In the genomic region with DNA sequence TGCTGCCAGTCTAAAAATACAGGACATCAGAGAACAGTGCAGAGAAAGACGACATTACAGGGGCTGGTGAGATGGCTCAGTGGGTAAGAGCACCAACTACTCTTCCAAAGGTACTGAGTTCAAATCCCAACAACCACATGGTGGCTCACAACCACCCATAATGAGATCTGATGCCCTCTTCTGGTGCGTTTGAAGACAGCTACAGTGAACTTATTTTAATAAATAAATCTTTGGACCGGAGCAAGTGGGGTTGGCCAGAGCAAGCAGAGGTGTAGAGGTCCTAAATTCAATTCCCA, we compare ENCODE assay signal across 8 mouse cellular contexts. TPM values are rescaled to one million over a fixed set of nuclear protein-coding genes. Genes with fewer than 3 reads are reported as not detected.
A peak's percentile ranks its signal among the peaks of the same experiment; 100 is the strongest.
DNase-seq lines count a peak whose midpoint lies in the region; ATAC-seq and TF ChIP-seq lines count a peak whose summit lies in the region.
"Not testable (repeated sequence)": the region's sequence is repeated elsewhere in the genome, so short reads cannot be mapped to it uniquely, and the experiment has no call there.
"Had no signal": no experiment of that assay in that cellular context is flagged by ENCODE, and none has a peak within 500 bp of the region (broad histone marks: within the 10 kb centered on the region; RNA-seq: fewer than 3 reads in every experiment).

No protein-coding gene starts in this region.

- 46% methylated on average over 3 of the region's 3 CpGs for WGBS in heart, embryonic 13.5 days
- WGBS in intestine, embryonic 15.5 days = 52% methylated on average over 3 of the region's 3 CpGs
- WGBS in limb, embryonic 14.5 days = 44% methylated on average over 3 of the region's 3 CpGs
- 58% methylated on average over 3 of the region's 3 CpGs for WGBS in neural tube, embryonic 12.5 days

- peak overlapping the region; percentile 94 for H3K27ac ChIP-seq in heart, embryonic 13.5 days (replicated peaks)
- H3K27ac ChIP-seq in intestine, embryonic 15.5 days = peak overlapping the region; percentile 84
- peak overlapping the region; percentile 90 for H3K27ac ChIP-seq in limb, embryonic 14.5 days (replicated peaks; ENCODE audit: low read depth, low read length)
- H3K27ac ChIP-seq in neural tube, embryonic 12.5 days = peak overlapping the region; percentile 69

- H3K4me2 ChIP-seq in heart, embryonic 13.5 days = peak overlapping the region; percentile 87
- H3K4me2 ChIP-seq in intestine, embryonic 15.5 days (replicated peaks) = peak overlapping the region; percentile 71
- H3K4me2 ChIP-seq in limb, embryonic 14.5 days (replicated peaks; ENCODE audit: low read depth, low read length, severe bottlenecking) = peak overlapping the region; percentile 72
- peak overlapping the region; percentile 71 for H3K4me2 ChIP-seq in neural tube, embryonic 12.5 days (replicated peaks)

- peak; percentile 24 for DNase-seq in MEL-GATA-1-ER (ENCODE audit: extremely low read depth, low read depth)
- DNase-seq in limb, embryonic 14.5 days (ENCODE audit: low spot score) = not testable (repeated sequence)
- DNase-seq in lung, postnatal 36 days = peak; percentile 35

- H3K9me3 ChIP-seq in erythroblast, embryonic 14.5 days (ENCODE audit: control insufficient read depth, low read length); heart, embryonic 13.5 days; intestine, embryonic 15.5 days; limb, embryonic 14.5 days (ENCODE audit: control insufficient read depth, low read length); neural tube, embryonic 12.5 days: not testable (repeated sequence)

- peaks cover 55% of the 10 kb centered on the region for H3K4me1 ChIP-seq in erythroblast, embryonic 14.5 days (ENCODE audit: control insufficient read depth)
- H3K4me1 ChIP-seq in heart, embryonic 13.5 days = peaks cover 30% of the 10 kb centered on the region
- peaks cover 12% of the 10 kb centered on the region for H3K4me1 ChIP-seq in intestine, embryonic 15.5 days (replicated peaks)
- peaks cover 16% of the 10 kb centered on the region for H3K4me1 ChIP-seq in limb, embryonic 14.5 days (ENCODE audit: control insufficient read depth, insufficient read depth, low read length)
- peaks cover 31% of the 10 kb centered on the region for H3K4me1 ChIP-seq in neural tube, embryonic 12.5 days

- H3K27me3 ChIP-seq in erythroblast, embryonic 14.5 days (ENCODE audit: control insufficient read depth); heart, embryonic 13.5 days (replicated peaks); intestine, embryonic 15.5 days (replicated peaks); limb, embryonic 14.5 days (ENCODE audit: control insufficient read depth, insufficient read depth, low read length); neural tube, embryonic 12.5 days (replicated peaks): not testable (repeated sequence)

- peak overlapping the region; percentile 84 for H3K9ac ChIP-seq in heart, embryonic 13.5 days
- H3K9ac ChIP-seq in intestine, embryonic 15.5 days = 0 out of 2 replicates have a peak overlapping the region, but pooled peaks have one; percentile 44
- peak overlapping the region; percentile 60 for H3K9ac ChIP-seq in limb, embryonic 14.5 days (ENCODE audit: low read depth, low read length, severe bottlenecking)
- 0 out of 2 replicates have a peak overlapping the region, but pooled peaks have one; percentile 50 for H3K9ac ChIP-seq in neural tube, embryonic 12.5 days

- peak overlapping the region; percentile 97 for H3K4me3 ChIP-seq in erythroblast, embryonic 14.5 days (replicated peaks)
- peak overlapping the region; percentile 84 for H3K4me3 ChIP-seq in heart, embryonic 13.5 days
- H3K4me3 ChIP-seq in intestine, embryonic 15.5 days (replicated peaks) = peak overlapping the region; percentile 73
- peak overlapping the region; percentile 81 for H3K4me3 ChIP-seq in limb, embryonic 14.5 days (replicated peaks; ENCODE audit: low read length)
- H3K4me3 ChIP-seq in neural tube, embryonic 12.5 days = peak overlapping the region; percentile 59

- H3K36me3 ChIP-seq in erythroblast, embryonic 14.5 days (ENCODE audit: control insufficient read depth) = peaks cover 22% of the 10 kb centered on the region
- peaks cover 11% of the 10 kb centered on the region for H3K36me3 ChIP-seq in heart, embryonic 13.5 days
- not testable (repeated sequence) for H3K36me3 ChIP-seq in intestine, embryonic 15.5 days; limb, embryonic 14.5 days (ENCODE audit: control insufficient read depth, insufficient read depth, low read length); neural tube, embryonic 12.5 days

- TF ChIP-seq POLR2A in limb, embryonic 14.5 days (IDR thresholded peaks at IDR 0.05; ENCODE audit: borderline replicate concordance, extremely low read depth, insufficient read depth, insufficient read length) = not testable (repeated sequence)

- not testable (repeated sequence) for ATAC-seq in heart, embryonic 13.5 days (ENCODE audit: extremely low read depth, insufficient number of reproducible peaks, low FRiP score, low TSS enrichment); intestine, embryonic 15.5 days; limb, embryonic 14.5 days (ENCODE audit: low FRiP score, low read depth)
- peak; percentile 42 for ATAC-seq in neural tube, embryonic 12.5 days (ENCODE audit: low FRiP score, low read depth)

RNA-seq across cellular contexts. Expression of gene Tecr, which starts 12.8 kb away (rescaled TPM):
- polyA plus RNA-seq in erythroblast, embryonic 14.5 days (2012) = 33.6 and 58.0 TPM in 2 replicates
- 438 and 474 TPM in 2 replicates for polyA plus RNA-seq in heart, embryonic 13.5 days (2015; fragmentation: Nextera tagmentation; extraction: Ambion mirVana)
- polyA plus RNA-seq in intestine, embryonic 15.5 days (2015; fragmentation: Nextera tagmentation; extraction: Ambion mirVana) = 610 and 639 TPM in 2 replicates
- polyA plus RNA-seq in limb, embryonic 14.5 days (2012; rRNA removed) = 595 and 783 TPM in 2 replicates
- polyA plus RNA-seq in limb, embryonic 14.5 days (2014; fragmentation: Nextera tagmentation; extraction: Ambion mirVana) = 586 and 589 TPM in 2 replicates
- polyA plus RNA-seq in neural tube, embryonic 12.5 days (2016; fragmentation: Nextera tagmentation; extraction: Ambion mirVana) = 760 and 802 TPM in 2 replicates

RNA-seq across cellular contexts. Expression of gene Dnajb1, which starts 13.0 kb away (rescaled TPM):
- polyA plus RNA-seq in erythroblast, embryonic 14.5 days (2012) = 20.5 and 20.7 TPM in 2 replicates
- 41.4 and 47.4 TPM in 2 replicates for polyA plus RNA-seq in heart, embryonic 13.5 days (2015; fragmentation: Nextera tagmentation; extraction: Ambion mirVana)
- 47.0 and 48.2 TPM in 2 replicates for polyA plus RNA-seq in intestine, embryonic 15.5 days (2015; fragmentation: Nextera tagmentation; extraction: Ambion mirVana)
- 42.6 and 43.7 TPM in 2 replicates for polyA plus RNA-seq in limb, embryonic 14.5 days (2012; rRNA removed)
- polyA plus RNA-seq in limb, embryonic 14.5 days (2014; fragmentation: Nextera tagmentation; extraction: Ambion mirVana) = 51.3 and 58.9 TPM in 2 replicates
- polyA plus RNA-seq in neural tube, embryonic 12.5 days (2016; fragmentation: Nextera tagmentation; extraction: Ambion mirVana) = 60.2 and 63.0 TPM in 2 replicates

RNA-seq across cellular contexts. Expression of gene Ndufb7, which starts 28.5 kb away (rescaled TPM):
- 76.6 and 87.5 TPM in 2 replicates for polyA plus RNA-seq in erythroblast, embryonic 14.5 days (2012)
- 524 and 602 TPM in 2 replicates for polyA plus RNA-seq in heart, embryonic 13.5 days (2015; fragmentation: Nextera tagmentation; extraction: Ambion mirVana)
- polyA plus RNA-seq in intestine, embryonic 15.5 days (2015; fragmentation: Nextera tagmentation; extraction: Ambion mirVana) = 370 and 398 TPM in 2 replicates
- 237 and 248 TPM in 2 replicates for polyA plus RNA-seq in limb, embryonic 14.5 days (2012; rRNA removed)
- polyA plus RNA-seq in limb, embryonic 14.5 days (2014; fragmentation: Nextera tagmentation; extraction: Ambion mirVana) = 298 and 313 TPM in 2 replicates
- polyA plus RNA-seq in neural tube, embryonic 12.5 days (2016; fragmentation: Nextera tagmentation; extraction: Ambion mirVana) = 343 and 361 TPM in 2 replicates

RNA-seq across cellular contexts. Expression of gene Gipc1, which starts 57.5 kb away (rescaled TPM):
- polyA plus RNA-seq in erythroblast, embryonic 14.5 days (2012) = 7.9 and 10.0 TPM in 2 replicates
- 155 and 164 TPM in 2 replicates for polyA plus RNA-seq in heart, embryonic 13.5 days (2015; fragmentation: Nextera tagmentation; extraction: Ambion mirVana)
- 163 and 166 TPM in 2 replicates for polyA plus RNA-seq in intestine, embryonic 15.5 days (2015; fragmentation: Nextera tagmentation; extraction: Ambion mirVana)
- 100 and 102 TPM in 2 replicates for polyA plus RNA-seq in limb, embryonic 14.5 days (2012; rRNA removed)
- 134 and 138 TPM in 2 replicates for polyA plus RNA-seq in limb, embryonic 14.5 days (2014; fragmentation: Nextera tagmentation; extraction: Ambion mirVana)
- polyA plus RNA-seq in neural tube, embryonic 12.5 days (2016; fragmentation: Nextera tagmentation; extraction: Ambion mirVana) = 182 and 186 TPM in 2 replicates

RNA-seq across cellular contexts. Expression of gene Olfr370, which starts 59.4 kb away (rescaled TPM):
- not detected in 2 replicates for polyA plus RNA-seq in erythroblast, embryonic 14.5 days (2012)
- polyA plus RNA-seq in heart, embryonic 13.5 days (2015; fragmentation: Nextera tagmentation; extraction: Ambion mirVana) = not detected in 2 replicates
- polyA plus RNA-seq in intestine, embryonic 15.5 days (2015; fragmentation: Nextera tagmentation; extraction: Ambion mirVana) = not detected in 2 replicates
- polyA plus RNA-seq in limb, embryonic 14.5 days (2012; rRNA removed) = 0.18 TPM in 1 of 2 replicates, not detected in the other
- polyA plus RNA-seq in limb, embryonic 14.5 days (2014; fragmentation: Nextera tagmentation; extraction: Ambion mirVana) = not detected in 2 replicates
- not detected in 2 replicates for polyA plus RNA-seq in neural tube, embryonic 12.5 days (2016; fragmentation: Nextera tagmentation; extraction: Ambion mirVana)
- polyA plus RNA-seq: frontal cortex, adult 2 months had no signal
